Mouse (Mus musculus): ENCODE measurements around the gene Ankrd37. TPM values are rescaled to one million over a fixed set of nuclear protein-coding genes. Genes with fewer than 3 reads are reported as not detected.

Gene Ankrd37
- total RNA-seq, 2 experiments from 2014 or later = 7.1 to 8.2 TPM

GRCm38 (mm10) chr8:45950622-45951021 lies 54.9 kb downstream of the Ankrd37 start:
- Histone ChIP-seq H3K27ac (no peak overlapping the region), H3K4me3 (no peak overlapping the region)
- no peak for TF ChIP-seq CTCF (IDR thresholded peaks at IDR 0.05)
- intact Hi-C loops (cut with DNase I) = no loop called here
- no peak for DNase-seq (ENCODE audit: extremely low spot score in 1 of 2, low spot score in 2 of 2)

Other genes starting within 250 kb of the Ankrd37 start
- 1 to 10 TPM; 2.2 to 2.4 TPM for gene Pdlim3, start 120.2 kb downstream of the Ankrd37 start, total RNA-seq (2021)
- 1 to 10 TPM in 1 of 2 experiments, under 1 TPM in 1; 0.84 to 1.3 TPM for gene Ccdc110, start 71.1 kb downstream of the Ankrd37 start, total RNA-seq (2021)
- gene 1700029J07Rik, start 30.5 kb downstream of the Ankrd37 start, total RNA-seq (2021) = 1 to 10 TPM; 1.7 to 2.9 TPM
- gene Ufsp2, start 30.2 kb downstream of the Ankrd37 start, total RNA-seq (2021) = 10 to 100 TPM; 50.9 to 54.2 TPM
- under 1 TPM; 0.11 to 0.58 TPM for gene Lrp2bp, start 6.4 kb downstream of the Ankrd37 start, total RNA-seq (2021)
- gene Cfap97, start 146.1 kb upstream of the Ankrd37 start, total RNA-seq (2021) = 10 to 100 TPM; 21.6 to 22.4 TPM
- gene Snx25, start 146.5 kb upstream of the Ankrd37 start, total RNA-seq (2021) = 10 to 100 TPM; 45.7 to 48.0 TPM
- 100 to 1,000 TPM; 535 to 559 TPM for gene Slc25a4, start 205.6 kb upstream of the Ankrd37 start, total RNA-seq (2021)

All from left cerebral cortex, adult 2 months (tissue).